Mouse (Mus musculus) ovary, adult 18-20 months (tissue): Measurements from ENCODE around the gene Prr15l.
A peak's percentile ranks its signal among the peaks of the same experiment; 100 is the strongest.

Source experiments
- DNase-seq: peaks from one replicate; pipeline ENCODE4 v3.0.0; 2022; ENCODE audit warnings: low spot score, mixed read lengths

Prr15l gene

DNA sequence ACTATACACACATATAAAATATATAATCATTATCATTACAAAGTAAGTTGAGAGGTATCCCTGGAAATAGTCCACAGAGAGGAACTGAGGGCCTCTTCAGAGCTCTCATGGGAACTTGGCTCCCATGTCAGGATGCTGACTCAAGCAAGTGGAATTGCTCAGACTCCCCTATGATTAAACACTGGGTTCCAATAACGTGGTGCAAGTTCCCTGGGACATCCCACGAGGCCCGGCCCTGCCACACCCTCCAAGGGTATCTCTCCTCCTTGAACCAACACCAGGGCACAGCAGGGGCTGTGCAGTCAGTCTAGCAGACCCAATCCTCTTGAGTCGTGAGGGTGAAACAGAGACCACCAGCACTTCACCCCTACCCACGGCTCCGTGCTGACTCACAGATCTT, 8.9 kb upstream of the Prr15l start:
- DNase-seq: no peak

DNA sequence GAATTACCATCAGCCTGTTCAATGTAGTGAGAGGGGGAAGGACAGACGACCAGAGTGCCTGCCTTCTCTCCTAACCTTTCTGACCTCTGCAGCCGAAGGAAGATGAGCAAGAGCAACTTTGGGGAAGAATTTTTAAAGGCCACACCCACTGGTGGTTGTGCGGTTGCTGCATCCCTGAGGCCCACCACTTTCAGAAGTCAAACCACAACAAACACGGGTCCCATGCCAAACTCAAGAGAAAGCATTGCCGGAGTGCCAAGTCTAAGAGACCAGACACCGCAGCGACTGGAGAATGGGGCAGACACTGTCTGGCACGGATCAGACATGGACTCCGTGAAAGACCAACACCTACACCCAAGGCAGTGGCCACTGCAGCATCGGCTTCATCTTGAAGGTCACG, 3.0 kb upstream of the Prr15l start:
- no peak for DNase-seq

GRCm38 (mm10) chr11:96925469-96926148, 2.3 kb upstream of the Prr15l start:
- DNase-seq: no peak

DNA sequence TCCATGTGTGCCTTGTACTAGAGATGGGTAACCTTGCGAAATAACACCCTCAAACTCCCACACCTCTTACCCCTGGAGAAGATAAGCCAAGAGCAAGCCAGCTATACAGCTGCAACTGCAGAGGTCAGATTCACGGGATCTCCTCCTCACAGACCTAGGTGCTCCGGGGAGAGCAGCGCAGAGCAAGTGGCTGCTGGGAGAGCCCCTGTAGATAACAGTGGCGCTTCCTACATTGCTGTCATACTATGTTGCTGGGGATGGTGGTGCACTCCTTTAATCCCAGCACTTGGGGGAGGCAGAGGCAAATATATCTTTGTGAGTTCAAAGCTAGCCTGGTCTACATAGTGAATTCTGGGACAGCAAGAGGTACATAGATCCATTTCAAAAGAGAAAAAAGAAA, 1.3 kb upstream of the Prr15l start:
- no peak for DNase-seq

DNA sequence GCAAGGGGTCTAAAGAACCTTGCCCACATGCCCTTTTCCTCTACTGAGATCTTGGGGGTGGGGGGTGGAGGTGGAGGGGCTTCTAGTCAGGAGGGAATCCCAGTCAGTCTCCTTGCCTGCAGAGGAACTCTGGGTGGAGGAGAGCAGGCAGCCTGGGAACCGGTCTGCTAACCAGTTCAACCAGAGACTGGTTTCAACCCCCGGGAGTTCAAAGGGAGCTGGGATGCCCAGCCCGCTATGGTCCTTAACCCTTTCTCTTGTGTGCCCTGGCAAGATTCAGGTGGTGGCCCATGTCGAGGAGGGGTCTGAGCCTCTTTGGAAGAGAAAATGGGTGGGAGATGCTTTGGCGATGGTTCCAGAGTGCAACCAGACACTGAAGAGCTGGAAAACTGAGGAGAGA, 787 bp downstream of the Prr15l start:
- no peak for DNase-seq

DNA sequence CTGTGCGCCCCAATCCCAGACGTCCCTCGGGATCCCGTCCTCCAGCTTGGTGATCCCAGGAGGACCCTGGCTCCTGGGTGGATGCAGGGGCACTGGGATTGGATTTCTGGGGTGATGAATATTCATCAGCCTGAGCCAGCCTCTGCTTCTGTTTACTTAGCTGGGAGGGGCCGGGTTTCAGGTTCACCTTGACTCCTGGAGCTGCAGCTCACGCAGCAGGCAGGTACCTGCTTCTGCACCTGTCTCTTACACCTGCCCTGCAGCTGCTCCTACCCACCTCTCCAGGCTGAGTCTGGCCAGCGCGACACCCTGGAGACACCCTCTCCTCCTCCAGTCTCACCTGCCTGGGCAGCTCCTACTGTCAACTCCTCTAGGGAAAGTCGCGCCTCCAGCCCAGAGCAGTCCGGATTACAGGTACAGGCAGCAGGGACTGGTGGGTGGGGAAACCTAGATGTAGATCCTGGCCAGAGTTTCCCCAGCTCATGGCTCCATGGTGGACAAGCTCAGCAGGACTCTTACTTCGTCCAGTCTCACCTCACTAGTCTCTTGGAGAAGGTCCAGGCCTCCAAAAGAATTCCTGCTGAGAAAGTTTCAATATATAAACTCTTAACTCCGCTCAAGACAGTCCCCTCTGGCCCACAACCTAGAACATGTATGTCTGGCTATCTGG, 1.3 kb downstream of the Prr15l start:
- DNase-seq: no peak

DNA sequence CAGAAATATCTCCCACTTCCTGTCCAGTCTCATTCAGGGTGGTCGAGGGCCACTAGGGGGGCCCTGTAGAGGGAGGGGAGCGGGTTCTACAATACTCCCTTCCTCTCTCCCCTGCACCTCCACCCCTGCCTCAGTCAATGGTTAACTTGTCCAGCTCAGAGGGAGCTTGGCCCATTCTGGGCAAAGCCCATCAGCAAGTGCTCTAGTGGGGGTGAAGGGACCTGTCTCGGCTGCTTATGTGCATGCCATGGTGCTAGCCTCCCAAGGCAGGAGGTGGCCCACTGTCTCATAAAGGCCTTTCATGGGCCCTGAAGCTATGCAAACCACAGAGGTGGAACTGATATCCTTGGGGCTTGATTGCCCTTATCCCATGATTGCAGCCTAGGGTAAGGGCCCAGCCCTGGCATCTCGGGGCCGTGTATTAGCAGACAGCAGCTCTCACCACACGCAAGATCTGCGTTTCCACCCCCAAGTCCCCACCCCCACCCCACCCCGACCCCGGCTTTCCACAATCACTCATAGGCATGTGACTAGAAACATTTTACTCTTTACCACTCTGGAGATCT, 1.9 kb downstream of the Prr15l start:
- no peak for DNase-seq

DNA sequence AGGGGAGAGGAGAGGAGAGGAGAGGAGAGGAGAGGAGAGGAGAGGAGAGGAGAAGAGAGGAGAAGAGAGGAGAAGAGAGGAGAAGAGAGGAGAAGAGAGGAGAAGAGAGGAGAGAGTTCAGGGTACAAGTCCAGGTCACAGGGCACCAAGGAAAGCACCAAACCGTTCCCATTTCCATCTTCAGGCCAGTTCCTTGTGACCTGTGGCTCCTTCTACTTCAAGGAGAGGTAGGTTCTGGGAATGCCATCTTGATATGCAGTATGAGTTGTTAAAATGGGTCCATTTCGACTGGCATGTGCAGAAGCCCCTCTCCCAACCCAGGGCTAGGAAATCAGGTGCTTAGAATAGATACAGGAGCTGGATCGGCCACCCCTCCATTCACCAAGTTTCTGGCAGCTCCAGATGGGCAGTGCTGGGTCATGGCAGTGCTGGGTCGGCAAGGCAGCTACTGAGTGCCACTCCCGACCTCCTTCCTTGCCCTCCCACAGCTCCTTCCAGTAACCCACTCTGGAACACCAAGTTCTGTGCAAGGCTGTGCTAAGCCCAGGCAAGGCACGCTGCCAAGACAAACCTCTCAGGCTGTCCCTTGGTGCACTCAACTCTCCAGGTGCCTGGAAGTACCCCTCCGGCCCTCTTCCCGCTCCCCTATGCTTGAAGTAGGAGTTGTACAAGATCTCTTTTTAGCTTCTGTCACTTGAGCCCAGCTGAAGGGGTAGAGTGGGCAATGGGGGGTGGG, 3.6 kb downstream of the Prr15l start:
- peak; percentile 69 for DNase-seq

- no peak for DNase-seq
These were observed 5.8 kb downstream of the Prr15l start for GRCm38 (mm10) chr11:96933562-96934276.

- DNase-seq: peak; percentile 90
These were observed 7.0 kb downstream of the Prr15l start for GRCm38 (mm10) chr11:96934921-96935356.

- no peak for DNase-seq
These were observed 8.2 kb downstream of the Prr15l start for GRCm38 (mm10) chr11:96935872-96936650.

GRCm38 (mm10) chr11:96937549-96938425, 9.9 kb downstream of the Prr15l start:
- DNase-seq: peak; percentile 82

- DNase-seq: peak; percentile 61
These were observed 10.5 kb downstream of the Prr15l start for GRCm38 (mm10) chr11:96938426-96938800.

- DNase-seq: no peak
These were observed 12.9 kb downstream of the Prr15l start for GRCm38 (mm10) chr11:96940578-96941465.

- no peak for DNase-seq
These were observed 14.2 kb downstream of the Prr15l start for GRCm38 (mm10) chr11:96941989-96942590.

DNA sequence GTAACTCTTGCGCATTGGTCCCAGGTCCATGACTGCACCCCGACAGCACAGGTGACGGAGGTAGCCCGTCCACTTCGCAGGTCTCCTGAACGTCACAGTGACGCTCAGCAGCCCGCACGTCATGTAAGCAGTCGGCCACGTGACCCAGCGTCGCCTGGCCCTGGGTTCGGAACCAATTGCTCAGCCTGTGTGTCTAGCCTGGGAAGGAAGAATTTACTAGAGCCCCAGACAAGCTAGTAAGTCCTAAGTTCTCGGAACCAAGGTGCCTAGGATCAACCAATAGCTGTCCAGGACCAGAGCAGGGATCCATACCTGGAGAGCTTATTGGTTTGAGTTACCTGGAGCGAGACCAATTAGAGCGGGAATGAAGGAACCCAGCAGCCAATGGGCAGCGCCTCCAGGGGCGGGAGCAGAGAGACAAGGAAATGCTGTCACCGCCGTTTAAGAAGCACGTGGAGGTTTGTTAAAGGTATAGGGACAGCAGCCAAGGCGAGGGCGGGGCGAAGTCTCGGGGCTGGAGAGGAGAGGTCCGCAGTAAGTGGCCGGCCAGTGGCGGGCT, 15.9 kb downstream of the Prr15l start, which contains the start of gene Pnpo:
Pnpo (minus strand) TSS at position 241 of the 559 bp plus-strand sequence.
- DNase-seq: peak; percentile 91

DNA sequence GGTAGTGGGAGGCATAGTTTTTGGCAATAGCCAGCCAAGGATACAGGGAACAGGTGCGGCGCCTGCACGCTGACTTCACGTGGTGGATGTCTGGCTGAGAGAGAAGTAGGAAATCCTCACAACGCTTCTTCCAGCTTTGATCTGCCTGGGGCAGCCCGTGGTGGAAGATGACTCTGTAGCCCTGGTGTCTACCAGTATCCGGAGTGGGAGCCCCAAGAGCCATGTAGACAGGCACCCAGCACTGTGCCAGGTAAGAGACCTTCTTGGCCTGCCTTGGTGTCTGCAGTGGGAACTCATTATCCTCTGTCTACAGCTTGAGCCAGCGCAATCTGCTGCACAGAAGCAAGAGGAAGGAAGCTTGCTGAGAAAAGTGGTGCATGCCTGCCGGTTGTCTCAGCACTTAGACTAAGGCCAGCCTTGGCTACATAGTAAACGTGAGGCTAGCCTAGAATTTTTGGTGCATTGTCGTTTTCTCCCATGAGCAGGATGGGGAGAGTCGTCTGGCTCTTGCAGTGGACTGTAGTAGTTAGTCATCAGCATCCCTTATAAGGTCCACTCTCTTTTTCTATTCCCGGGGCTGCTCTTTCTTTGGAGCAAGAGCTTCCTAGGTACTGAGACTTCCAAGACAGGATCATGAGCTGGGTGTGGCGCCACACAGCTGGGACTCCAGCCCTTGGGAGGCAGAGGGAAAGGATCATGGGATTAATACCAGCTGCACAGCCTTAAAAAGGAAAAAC, 17.1 kb downstream of the Prr15l start:
- no peak for DNase-seq

DNA sequence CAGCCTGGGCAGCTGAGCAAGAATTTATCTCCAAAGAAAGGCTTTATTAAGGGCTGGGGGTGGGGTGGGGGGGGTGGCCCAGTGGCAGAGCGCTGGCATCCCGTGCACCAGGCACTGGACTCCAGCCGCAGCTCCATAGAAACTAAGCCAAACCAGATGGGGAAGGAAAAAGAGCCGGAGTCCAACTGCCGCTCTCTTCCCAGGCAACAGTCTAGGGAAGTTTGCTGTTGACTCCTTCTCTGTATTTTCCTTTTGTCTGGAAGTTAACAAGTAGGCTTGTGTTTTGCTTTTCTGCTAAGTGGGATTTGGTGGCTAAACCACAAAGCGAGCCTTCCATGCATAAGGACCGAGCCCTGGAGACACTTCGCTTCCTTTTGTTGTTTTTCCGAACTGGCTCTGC, 18.6 kb downstream of the Prr15l start:
- DNase-seq: no peak
